Mouse (Mus musculus): ENCODE measurements at regions not wholly inside any gene's neighbourhood (a gene's known extent, or its start where the extent isn't known, plus 50 kb on each side); places are given as distances from the start of the nearest gene placed in this dataset.

GRCm38 (mm10) chr3:38588966-38589365, 104.3 kb upstream of the Ankrd50 start:
- no peak for DNase-seq (ENCODE audit: low spot score in 2 of 2)

- DNase-seq (ENCODE audit: low spot score in 2 of 2): no peak
Observed at GRCm38 (mm10) chr3:38585509-38585908, 100.9 kb upstream of the Ankrd50 start.

- no peak for DNase-seq (ENCODE audit: low spot score in 2 of 2)
Observed at GRCm38 (mm10) chr3:38579781-38580180, 95.1 kb upstream of the Ankrd50 start.

- DNase-seq (ENCODE audit: low spot score in 2 of 2): no peak
Observed at GRCm38 (mm10) chr3:38577890-38578628, 93.4 kb upstream of the Ankrd50 start.

- DNase-seq (ENCODE audit: low spot score in 2 of 2): no peak
Observed at GRCm38 (mm10) chr3:38573594-38573993, 89.0 kb upstream of the Ankrd50 start.

GRCm38 (mm10) chr3:38572159-38572558, 87.5 kb upstream of the Ankrd50 start:
- DNase-seq (ENCODE audit: low spot score in 2 of 2): no peak

- DNase-seq (ENCODE audit: low spot score in 2 of 2): no peak
Observed at GRCm38 (mm10) chr3:38571224-38571623, 86.6 kb upstream of the Ankrd50 start.

- no peak for DNase-seq (ENCODE audit: low spot score in 2 of 2)
Observed at GRCm38 (mm10) chr3:38569001-38569400, 84.4 kb upstream of the Ankrd50 start.

GRCm38 (mm10) chr3:38568596-38568975, 83.9 kb upstream of the Ankrd50 start:
- DNase-seq (ENCODE audit: low spot score in 2 of 2): no peak

GRCm38 (mm10) chr3:38567946-38568595, 83.4 kb upstream of the Ankrd50 start:
- DNase-seq (ENCODE audit: low spot score in 2 of 2): no peak

GRCm38 (mm10) chr3:38566576-38566975, 81.9 kb upstream of the Ankrd50 start:
- no peak for DNase-seq (ENCODE audit: low spot score in 2 of 2)

GRCm38 (mm10) chr3:38564844-38565243, 80.2 kb upstream of the Ankrd50 start:
- DNase-seq (ENCODE audit: low spot score in 2 of 2): no peak

- no peak for DNase-seq (ENCODE audit: low spot score in 2 of 2)
Observed at GRCm38 (mm10) chr3:38564364-38564763, 79.7 kb upstream of the Ankrd50 start.

GRCm38 (mm10) chr3:38561186-38561585, 76.5 kb upstream of the Ankrd50 start:
- no peak for DNase-seq (ENCODE audit: low spot score in 2 of 2)

GRCm38 (mm10) chr3:38555939-38556338, 71.3 kb upstream of the Ankrd50 start:
- DNase-seq (ENCODE audit: low spot score in 2 of 2): no peak

GRCm38 (mm10) chr3:38553470-38554043, 68.9 kb upstream of the Ankrd50 start:
- no peak for DNase-seq (ENCODE audit: low spot score in 2 of 2)

GRCm38 (mm10) chr3:38547032-38547431, 62.4 kb upstream of the Ankrd50 start:
- DNase-seq (ENCODE audit: low spot score in 2 of 2): no peak

GRCm38 (mm10) chr3:38545501-38545896, 60.9 kb upstream of the Ankrd50 start:
- DNase-seq (ENCODE audit: low spot score in 2 of 2): no peak

- no peak for DNase-seq (ENCODE audit: low spot score in 2 of 2)
Observed at GRCm38 (mm10) chr3:38544718-38545500, 60.3 kb upstream of the Ankrd50 start.

GRCm38 (mm10) chr3:38543816-38544215, 59.2 kb upstream of the Ankrd50 start:
- DNase-seq (ENCODE audit: low spot score in 2 of 2): no peak

- DNase-seq (ENCODE audit: low spot score in 2 of 2): no peak
Observed at GRCm38 (mm10) chr3:38541296-38541695, 56.7 kb upstream of the Ankrd50 start.

- DNase-seq (ENCODE audit: low spot score in 2 of 2): no peak
Observed at GRCm38 (mm10) chr3:38538309-38538708, 53.7 kb upstream of the Ankrd50 start.
